Mouse (Mus musculus): ENCODE measurements around the gene Fxyd6.

Gene Fxyd6

DNA sequence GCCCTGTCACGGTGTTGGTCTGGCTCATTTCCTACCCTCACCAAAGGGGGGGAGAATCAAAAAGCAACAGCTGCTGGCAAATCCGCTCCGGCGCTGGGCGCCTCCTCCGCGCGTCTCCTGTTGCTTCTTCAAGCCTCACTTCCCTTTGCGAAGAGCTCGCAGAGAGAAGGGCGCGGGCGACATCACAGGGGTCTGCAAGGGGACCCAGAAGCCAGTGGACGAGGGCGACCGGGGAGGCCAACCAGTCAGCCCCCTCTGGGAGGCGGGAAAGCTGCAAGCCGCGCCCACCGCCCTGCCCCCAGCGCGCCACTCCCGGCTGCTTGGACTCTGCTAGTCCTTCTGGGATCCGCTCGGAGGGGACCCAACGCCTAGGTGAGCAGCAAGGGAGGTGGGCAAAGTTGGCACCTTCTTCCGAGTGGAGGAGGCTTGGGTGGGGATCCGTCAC is at the start of gene Fxyd6:
Fxyd6 (plus strand) TSS at position 69 of the 445 bp plus-strand sequence.
- peak; percentile 73 to 78 for DNase-seq

DNA sequence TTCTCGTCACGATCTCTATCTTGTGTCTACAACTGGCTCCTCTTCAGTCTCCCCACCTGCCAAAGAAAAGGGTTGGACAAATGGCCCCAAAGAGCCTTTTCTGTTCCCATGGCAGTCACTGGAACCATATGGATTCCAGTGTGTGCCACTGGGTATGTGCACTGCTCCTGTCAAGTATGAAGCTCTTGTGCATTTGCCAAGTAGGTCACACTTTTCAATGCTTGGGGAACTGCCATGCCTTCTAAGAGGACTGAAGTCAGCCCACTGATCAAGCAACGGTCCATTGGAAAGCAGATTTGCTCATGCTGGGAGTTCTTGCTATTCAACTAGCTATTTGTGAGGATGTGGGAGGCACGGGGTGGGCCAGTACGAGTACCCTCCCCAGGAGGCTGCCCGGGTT is 48.5 kb upstream of the Fxyd6 start:
- peak; percentile 40 to 43 for DNase-seq

DNA sequence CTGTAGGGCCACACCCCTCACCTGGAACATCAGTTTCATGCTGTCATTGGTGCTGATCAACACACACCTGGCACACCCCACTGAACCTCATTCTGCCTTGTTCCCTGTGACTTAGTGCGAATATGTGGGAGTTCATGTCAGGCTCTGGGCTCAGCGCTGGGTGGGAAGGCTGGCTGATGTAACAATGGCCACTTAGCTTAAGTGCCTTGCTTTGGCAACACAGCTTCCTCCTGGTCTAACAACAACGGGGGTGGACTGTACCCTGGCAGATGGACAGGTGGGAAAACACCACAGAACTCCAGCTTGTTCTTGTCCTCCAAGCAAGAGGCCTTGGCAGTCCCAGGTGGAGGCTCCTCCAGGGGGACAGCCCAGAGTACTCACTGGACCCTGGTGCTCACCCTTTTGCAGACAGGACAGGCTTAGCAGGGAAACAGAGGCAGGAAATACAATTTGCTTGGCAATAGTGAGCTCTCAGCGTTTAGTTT is 48.0 kb upstream of the Fxyd6 start:
- no peak for DNase-seq

DNA sequence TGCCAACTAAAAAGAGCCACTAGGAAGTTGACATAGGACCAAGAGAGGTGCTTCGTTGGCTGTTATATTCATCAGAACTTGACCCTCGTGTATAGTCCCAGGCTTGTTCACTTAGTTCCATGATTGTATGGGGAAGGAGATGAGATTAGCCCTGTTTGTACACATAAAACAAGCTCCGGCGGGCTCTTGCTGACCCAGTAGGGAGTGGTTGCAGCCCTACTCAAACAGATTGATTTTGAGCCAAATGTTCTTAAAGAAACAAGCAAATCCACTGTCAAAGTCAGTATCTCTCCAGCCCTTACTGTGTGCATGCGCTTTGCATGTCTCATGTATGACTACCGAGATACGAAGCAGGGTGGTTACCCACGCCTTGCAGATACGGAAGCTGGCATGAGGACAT is 43.6 kb upstream of the Fxyd6 start:
- DNase-seq, result no peak

DNA sequence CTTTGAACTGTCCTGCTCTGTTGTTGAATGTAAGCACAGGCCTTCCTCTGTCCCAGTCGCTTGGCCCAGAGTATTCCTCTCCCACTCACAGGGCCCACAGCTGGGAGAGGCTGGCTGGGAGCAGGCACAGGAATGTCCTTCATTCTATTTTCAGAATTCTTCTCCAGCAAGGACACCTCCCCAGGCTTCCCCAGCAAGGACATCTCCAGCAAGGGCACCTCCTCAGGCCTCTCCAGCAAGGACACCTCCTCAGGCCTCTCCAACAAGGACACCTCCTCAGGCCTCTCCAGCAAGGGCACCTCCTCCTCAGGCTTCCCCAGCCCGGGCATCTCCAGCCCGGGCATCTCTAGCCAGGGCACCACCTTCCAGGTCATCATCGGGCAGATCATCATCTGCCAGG is 41.7 kb upstream of the Fxyd6 start:
- DNase-seq, result no peak

DNA sequence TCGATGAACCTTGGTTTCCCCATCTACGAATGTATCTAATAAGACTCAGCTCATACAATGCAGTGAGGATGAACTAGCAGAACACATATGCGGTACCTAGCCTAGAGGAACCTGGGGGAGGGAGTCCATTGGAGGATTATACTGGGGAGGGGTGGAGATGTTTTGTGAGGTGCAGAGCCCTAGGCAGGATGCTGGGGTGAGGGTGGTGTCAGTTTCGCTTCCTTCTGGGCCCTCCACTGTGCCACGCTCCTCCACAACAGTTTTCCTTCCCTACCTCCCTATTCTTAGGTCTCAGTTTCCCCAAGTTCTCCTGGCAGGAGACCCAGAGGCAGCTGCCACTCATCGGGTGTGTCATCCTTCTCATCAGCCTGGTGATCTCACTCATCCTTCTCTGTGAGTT is 40.4 kb upstream of the Fxyd6 start:
- no peak for DNase-seq

DNA sequence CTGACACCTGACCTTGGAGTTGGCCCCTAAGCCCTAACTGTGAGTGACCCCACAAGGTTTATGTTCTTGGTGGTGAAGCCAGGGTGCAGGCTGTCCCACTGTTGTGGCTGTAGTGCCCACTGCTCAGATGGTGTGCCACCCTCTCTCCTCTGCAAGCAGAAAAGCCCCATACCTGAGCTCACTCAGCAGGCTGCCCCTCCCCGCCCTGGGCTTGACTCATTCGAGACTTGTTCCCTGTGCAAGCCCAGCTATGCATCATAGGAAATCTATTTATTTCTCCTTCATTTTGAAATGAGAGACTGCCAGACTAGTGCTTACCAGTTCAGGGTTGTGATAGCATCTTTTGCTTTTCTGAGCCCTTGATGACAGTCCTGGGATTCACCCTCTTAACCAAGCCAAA is 32.6 kb upstream of the Fxyd6 start:
- no peak for DNase-seq

DNA sequence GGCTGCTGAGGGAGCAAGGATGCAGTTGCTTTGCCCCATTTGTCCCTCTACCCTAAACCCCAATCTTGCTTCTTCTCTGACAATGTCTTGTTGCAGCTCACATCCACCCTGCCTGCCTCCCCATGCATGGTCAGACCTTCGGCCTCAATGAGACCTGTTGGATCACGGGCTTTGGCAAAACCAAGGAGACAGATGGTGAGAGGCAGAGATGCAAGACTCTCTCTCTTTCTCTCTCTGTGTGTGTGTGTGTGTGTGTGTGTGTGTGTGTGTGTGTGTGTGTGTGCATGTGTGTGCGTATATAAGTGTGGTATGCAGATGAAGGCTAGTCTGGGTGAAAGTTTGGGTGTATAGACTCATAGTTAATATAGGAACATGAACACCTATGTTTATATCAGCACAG is 26.9 kb upstream of the Fxyd6 start:
- DNase-seq, result peak; percentile 51 to 60

DNA sequence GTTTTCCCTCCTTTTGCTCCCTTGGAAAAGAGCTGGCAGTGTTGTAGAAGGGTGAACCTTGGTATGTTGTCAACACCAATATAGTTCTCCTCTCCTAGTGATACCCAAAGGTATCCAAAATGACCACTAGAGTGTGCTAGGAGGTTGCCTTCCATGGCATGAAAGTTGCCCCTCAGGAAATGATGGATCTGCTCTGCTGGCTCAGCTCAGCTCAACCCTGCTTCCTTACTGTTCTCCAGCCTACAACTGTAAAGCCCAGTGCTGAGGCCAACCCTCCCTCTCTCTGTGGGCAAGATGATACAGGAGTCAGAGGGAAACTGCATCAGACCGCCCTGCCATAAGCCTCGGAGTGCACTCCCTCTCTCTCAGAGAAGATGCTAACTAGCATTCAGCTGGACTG is 24.5 kb upstream of the Fxyd6 start:
- DNase-seq, result peak; percentile 72 to 82

DNA sequence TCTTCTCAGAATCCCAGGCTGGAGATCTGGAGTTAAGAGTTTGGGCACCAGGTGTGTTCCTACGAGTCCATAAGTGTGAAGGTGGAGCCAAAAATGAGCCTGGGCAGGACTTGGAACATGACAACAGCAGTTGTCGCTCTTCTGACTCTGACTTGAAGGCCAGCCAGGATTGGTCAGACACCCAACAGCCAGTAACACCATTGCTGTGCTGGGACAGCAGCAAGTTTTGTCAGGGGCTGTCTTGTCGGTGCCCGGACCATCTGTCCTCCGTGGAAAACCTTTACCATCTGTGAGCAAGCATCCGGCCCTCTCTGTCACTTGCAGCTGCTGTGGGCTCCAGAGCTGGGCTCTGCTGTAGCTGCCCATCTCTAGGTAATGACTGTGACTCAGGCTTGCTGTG is 23.7 kb upstream of the Fxyd6 start:
- DNase-seq, result peak; percentile 62 to 67

DNA sequence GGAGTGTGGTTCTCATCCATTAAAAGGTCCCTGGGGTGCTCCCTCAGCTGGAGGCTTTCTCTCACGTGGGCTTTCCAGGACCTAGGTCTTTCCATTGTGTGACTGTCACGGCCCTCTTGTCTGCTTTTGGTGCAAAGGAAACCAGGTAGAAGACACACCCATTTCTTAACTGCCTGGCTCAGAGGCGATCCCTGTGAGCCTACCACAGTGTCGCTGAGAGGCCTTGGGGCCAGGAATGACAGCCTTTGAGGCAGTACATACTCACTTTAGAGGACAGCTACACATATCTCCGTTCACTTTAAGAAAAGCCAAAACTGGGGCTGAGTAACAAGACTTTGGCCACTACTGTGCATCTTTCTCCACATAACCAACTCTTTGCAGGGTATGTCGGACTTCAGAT is 21.4 kb upstream of the Fxyd6 start:
- no peak for DNase-seq

DNA sequence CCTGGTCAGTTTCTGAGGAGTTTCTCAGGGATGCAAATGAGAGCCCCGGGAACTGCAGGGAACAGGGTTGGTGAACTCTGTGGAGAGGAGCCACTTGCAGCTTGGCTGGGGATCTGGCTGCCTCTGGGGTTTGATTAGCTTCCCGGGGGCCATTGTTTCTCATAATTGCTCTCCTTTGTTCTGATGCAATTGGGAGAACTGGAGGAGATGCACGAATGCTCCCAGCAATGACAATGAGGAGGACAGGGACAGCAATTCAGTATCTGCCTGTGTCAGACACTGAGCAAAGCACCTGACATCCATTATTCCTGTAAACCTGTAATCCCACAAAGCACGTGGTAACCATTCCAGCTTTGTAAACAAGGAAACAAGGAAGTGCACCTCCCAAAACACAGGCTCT is 20.8 kb upstream of the Fxyd6 start:
- no peak for DNase-seq

DNA sequence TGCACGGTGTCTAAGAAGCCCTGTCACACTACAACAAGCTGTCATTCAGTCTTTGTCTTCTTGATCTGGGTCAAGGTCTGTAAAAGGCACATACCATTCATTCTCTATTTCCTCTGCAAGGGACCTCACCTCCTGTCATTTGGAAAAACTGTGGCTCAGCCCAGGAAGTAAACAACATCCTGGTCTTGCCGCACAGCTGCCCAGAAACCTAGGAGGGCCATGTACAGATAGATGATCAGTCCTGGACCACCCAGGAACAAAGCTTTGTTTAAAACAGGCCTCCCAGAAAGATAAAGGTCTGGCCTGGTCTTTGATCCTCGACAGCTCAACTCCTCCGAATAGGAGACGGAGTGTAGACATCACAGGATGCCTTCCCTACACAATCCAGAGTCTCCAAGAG is 20.1 kb upstream of the Fxyd6 start:
- DNase-seq, result no peak

DNA sequence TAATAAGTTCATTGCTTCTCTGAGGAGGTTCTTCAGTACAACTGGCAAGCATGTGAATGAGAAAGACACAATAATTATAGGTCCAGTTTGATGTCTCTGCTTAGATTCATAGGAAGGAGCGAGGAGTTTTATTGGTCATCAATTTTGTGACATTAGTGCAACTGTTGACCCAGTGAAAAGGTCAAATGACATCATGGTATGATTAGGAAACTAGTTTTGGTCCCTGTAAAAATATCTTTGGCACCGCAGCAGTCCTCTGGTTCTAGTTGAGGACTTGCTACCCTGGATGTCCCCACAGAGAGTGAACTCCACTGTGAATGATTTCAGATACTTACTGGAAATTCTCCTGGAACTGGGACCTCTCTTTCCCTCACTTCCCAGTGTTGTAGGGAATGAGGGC is 14.8 kb upstream of the Fxyd6 start:
- DNase-seq, result no peak

DNA sequence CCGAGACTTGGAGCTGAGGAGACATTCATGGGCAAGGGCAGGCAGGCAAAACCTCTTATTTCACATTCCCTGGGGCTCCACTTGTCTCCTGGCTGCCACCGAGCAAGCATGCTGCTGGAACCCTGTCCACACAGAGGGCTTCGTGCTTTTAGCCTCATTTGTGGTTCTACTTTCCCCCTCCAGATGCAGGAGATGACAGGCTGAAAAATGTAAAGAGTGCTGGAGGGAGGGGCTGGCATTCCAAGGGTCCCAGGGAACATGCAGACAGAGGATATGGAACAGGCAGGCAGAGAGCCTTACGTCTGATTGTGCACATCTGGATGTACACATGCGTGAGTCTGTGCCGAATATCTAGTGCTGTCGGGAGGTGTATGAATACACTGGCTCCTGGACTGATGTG is 11.6 kb upstream of the Fxyd6 start:
- DNase-seq, result no peak

DNA sequence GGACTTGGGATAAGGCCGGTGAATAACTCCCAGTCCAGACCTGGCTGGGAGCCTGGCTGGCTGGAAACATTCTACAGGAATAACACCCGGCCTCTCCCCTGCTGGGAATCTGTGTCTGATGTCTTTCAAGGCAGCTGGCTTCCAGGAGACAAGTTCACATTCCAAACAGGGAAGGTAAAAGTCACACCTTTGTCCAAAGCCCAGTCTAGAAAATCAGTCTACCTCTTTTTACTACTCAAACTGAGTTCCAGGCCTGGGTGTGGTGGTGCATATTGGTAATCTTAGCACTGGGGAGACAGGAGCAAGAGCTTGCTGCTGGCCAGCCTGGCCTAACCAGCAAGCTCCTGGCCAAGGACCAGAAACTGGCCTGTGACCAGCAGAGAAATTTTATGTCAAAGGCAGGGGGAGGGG is 7.9 kb upstream of the Fxyd6 start:
- DNase-seq, result peak; percentile 85 to 92

DNA sequence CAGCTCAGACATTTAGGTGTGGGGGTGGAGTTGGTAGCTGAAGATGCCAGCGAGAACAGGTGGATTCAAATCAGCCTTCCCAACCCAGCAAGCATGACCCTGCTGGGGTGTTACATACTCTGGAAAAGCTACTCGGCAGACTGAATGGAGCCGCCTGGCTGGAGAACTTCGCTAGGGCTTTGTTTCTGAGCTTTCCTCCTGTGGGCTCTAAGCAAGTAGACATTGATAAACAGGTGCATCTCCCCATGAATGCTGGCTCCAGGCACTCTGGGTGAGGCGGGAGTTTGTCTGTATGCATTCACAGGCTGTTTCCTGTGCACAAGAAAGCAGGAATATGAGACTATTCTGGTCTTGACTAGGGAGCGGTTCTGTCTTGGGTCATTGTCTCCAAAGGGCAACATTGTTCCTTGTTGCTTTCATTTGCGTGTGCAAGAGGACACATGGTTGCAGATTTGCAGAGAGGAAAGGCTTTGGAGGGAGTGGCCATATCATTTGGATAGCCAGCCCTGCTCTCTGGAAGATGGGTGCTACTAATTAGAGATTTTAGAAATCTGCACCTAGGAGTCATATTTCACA is 6.3 kb upstream of the Fxyd6 start:
- DNase-seq, result peak; percentile 61 to 85

DNA sequence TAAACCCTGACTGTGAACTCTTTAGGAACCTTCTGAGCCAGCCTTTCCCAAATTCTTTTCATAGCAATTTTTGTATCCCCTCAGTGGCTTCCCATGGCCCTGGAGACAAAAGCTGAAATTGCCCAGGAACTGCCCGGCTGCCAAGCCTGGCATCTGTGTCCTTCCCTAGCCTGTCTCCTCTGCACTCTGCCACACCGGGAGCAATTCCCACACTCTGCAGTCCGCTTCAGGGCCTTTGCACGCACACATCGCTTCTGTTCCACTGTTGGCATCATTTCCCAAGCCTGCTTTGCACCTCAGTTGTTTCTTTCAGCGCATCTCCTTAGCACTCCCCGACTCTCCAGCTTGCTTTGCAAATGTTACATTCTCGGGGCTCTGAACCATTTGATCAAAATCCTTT is 2.3 kb upstream of the Fxyd6 start:
- peak in 1 of 2 experiments; percentile 50 for DNase-seq

DNA sequence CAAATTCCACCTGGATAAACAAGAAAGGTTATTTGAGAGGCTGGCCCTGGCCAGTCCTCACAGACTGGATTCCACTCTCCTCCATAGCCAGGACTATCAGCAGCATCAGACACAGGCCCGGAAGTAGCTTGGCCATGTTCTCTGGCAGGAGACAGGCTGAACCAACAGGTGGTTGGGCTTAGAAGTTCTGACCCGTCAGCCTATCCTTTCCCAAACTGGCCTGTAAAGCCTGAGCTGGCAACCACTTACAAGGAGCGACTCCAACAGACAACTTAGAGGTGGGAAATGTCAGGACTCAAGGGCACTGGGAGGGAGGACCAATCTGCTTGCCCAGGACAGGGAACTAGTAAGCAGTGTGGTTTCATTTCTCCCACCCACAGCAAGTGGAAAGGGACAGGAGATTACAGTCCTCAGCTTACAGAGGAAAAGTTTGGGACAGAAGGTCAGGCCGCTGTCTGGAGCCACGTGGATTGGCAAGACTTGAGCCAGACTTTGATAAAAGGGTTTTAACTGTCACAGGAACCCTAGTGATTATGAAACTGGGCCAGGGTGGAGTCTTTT is 1.6 kb upstream of the Fxyd6 start:
- no peak for DNase-seq

DNA sequence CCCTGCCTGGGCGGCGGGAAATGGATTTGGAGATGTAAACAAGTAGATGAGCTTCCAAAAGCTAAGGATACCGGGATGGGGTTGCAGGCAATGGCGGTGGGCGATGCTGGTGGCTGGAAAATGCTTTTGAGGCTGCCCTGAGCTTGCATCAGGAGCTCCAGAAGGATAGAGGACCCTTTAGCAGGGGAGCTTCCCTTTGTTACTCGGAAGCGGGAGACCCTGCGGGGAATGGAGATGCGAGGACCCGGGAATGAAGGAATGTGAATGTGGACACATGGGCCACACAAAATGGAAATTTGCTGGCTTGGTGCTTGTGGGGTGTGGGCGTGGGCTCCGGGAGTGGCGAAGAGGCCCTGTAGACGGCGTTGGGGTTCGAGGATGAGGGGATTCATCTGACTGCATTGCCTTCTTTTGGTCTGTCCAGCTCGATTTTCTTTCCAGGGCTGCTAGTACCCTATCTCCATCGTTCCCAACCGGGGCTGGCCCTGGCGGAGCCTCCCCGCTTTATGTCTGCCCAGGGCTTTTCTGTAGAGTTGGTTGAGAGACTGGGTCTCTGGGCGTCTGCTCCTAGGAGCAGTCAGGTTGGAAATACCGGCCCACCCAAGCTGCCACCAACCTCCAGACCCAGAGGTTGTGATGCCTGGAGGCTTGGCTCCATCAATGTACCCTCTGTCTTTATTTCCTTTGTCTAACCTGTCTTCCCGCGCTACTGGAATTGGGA is 791 bp downstream of the Fxyd6 start:
- DNase-seq, result peak in 1 of 2 experiments; percentile 51

DNA sequence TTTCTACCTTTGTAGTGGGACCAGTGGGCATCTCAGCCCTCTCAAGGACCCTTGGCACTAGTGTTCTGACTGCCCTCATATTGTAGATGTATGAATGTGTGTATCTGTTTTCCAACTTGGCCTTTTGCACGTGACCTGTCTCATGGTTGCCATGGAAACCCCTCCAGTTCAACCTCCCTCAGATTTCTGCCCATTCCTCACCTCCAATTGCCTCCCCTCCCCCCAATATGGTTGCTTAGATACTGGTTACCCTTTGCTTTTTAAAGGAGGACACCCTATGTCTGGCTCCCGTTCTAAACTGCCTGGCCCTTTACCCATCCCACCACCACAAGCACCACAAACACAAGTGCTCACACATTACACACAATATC is 1.3 kb downstream of the Fxyd6 start:
- DNase-seq, result peak; percentile 63 to 64

DNA sequence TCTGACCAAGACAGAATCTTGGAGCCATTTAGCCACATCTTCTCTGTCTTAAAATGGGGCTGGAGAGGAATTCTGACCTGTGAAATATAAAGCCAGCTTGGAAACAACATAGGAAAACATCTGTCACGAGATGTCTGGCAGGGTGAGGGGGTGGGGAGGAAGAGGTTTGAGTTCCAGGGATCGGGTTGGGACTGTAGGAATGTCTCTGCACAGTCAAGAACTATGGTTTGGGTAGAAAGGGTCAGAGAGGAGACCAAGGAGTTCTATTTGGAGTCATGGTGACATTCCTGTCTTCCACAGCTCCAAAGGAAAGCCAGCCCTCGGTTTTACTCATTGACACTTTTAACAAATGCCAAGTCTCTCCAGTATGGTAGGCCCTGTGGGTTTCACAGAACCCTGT is 3.9 kb downstream of the Fxyd6 start:
- no peak for DNase-seq

DNA sequence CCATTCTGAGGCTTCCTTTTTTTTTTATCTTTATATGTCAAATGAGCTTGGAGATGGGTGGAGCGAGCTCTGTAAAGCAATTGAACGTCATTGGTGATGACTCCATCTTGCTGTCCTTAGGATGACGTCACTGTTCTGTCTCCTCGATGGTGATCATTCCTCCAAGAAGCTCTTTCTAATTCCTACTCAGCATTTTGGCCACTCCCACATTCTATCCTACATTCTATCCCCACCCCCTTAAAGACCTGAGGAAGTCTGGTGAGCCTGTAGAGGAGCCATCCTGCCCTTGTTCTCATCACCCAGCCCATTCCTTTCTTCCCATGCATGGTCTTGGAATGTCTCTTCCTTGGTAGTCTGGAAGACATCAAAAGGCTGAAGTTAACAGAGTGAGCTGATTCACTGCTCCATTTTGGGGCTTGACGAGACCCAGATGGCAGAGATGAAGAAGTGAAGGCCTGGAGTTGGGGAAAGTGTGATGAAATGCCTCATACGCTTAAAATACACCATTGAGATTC is 5.1 kb downstream of the Fxyd6 start:
- no peak for DNase-seq

DNA sequence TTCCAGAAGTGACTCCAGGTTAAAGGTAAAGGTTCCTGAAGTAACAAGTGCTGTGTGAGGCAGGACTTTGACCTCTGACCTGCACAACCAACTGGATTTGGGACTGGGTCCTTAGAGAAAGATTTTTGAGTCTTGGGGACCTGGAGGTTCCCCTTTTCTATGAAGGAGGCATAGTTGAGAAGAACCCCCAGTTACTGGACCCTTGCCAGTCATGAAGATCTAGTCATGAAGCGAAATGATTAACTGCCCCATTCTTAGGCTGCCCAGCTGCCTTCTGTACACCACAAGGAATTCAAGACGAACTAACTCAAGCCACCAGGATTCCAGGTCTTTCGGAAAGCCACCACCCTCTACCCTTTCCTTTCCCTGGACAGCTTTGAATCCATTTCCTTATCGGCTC is 6.4 kb downstream of the Fxyd6 start:
- DNase-seq, result no peak

All from cerebellum, postnatal 14 days (tissue).